Mouse (Mus musculus) bone marrow, adult 2 months (tissue): ENCODE results near the gene Gpx4. TPM values are rescaled to one million over a fixed set of nuclear protein-coding genes. Genes with fewer than 3 reads are reported as not detected.

ENCODE experiments used
- H3K27ac ChIP-seq: fragments of 200-500 bp; 2 replicates; pipeline ENCODE4 v1.5.1; 2012; ENCODE audit warnings: low read depth, mild to moderate bottlenecking, control low read depth, inconsistent platforms, low read length; ENCODE audit not compliant: control insufficient read depth, poor library complexity, insufficient read depth
- H3K4me1 ChIP-seq: fragments of 200-500 bp; 2 replicates; pipeline ENCODE4 v1.6.1; 2011; ENCODE audit warnings: low read length; ENCODE audit not compliant: control insufficient read depth, insufficient read depth
- H3K4me3 ChIP-seq: fragments of 200-500 bp; replicated peaks from 2 replicates; pipeline ENCODE3; 2011; ENCODE audit warnings: mild to moderate bottlenecking, low read depth, low read length, control low read depth; ENCODE audit not compliant: control insufficient read depth
- CTCF ChIP-seq: fragments of 200-500 bp; IDR thresholded peaks from 2 replicates; pipeline ENCODE4 v1.5.1; 2011; ENCODE audit warnings: low read length, control low read depth; ENCODE audit not compliant: control insufficient read depth, insufficient read depth
- POLR2A ChIP-seq: fragments of 200-500 bp; IDR thresholded peaks from 2 replicates; pipeline ENCODE4 v1.6.1; 2011; ENCODE audit warnings: low read depth, mild to moderate bottlenecking, control low read depth, low read length, borderline replicate concordance; ENCODE audit not compliant: control insufficient read depth
- WGBS: fragments of 180-500 bp; shearing (Covaris S2); methylation state at CpG from one replicate; pipeline ENCODE4 v1.1.7; 2018; 5-methylcytosine and 5-hydroxymethylcytosine counted together
- polyA plus RNA-seq: library from polyadenylated mRNA; stranded (reverse); fragments of >200 nt; gene quantifications from 2 replicates; pipeline ENCODE4 v1.2.4, GENCODE M21; 2011; ENCODE audit warnings: low replicate concordance; ENCODE audit not compliant: missing spikeins, insufficient read depth, insufficient read length

The Gpx4 gene
- polyA plus RNA-seq, 1 experiment, result 2,392 TPM

- peak overlapping the region; percentile 43 for H3K27ac ChIP-seq
- peaks cover 7% of the 10 kb centered on the region; the same call in 1 of the 2 replicates for H3K4me1 ChIP-seq
- TF ChIP-seq POLR2A, result peak; percentile 30; the same call in 1 of the 2 replicates
- TF ChIP-seq CTCF, result peak; percentile 58
- WGBS, result 69% methylated on average over 28 of the region's 28 CpGs
- no peak overlapping the region for H3K4me3 ChIP-seq
Measured at GRCm38 (mm10) chr10:80014484-80015290, 32.3 kb upstream of the Gpx4 start.

DNA sequence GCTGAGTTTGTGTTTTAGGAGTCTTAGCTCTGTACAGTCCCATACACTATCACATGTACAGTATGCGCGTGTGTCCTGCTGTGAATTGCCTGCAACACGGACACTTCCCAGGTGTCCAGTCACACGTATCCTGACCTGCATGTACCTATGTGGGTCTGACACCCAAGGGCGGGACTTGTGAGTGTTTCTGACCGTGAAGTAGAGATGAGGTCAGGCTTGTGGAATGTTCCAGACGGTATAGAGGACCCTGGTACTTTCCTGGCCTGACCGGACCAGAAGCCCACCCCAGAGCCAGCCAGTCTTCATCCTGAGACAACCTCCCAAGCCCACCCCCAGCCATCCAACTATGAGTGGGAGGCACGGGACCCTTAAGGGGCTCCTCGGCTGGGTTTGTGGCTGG, 31.4 kb upstream of the Gpx4 start:
- TF ChIP-seq POLR2A (no peak), CTCF (no peak)
- Histone ChIP-seq H3K4me1 (peaks cover 7% of the 10 kb centered on the region; the same call in 1 of the 2 replicates), H3K27ac (peak overlapping the region; percentile 60; the same call in 1 of the 2 replicates), H3K4me3 (no peak overlapping the region)
- 88% methylated on average over 10 of the region's 10 CpGs for WGBS

GRCm38 (mm10) chr10:80016511-80016910, 30.5 kb upstream of the Gpx4 start, which contains the start of gene Arhgap45:
Gene Arhgap45 (plus strand): TSS chr10:80016653.
- peaks cover 7% of the 10 kb centered on the region; the same call in 1 of the 2 replicates for H3K4me1 ChIP-seq
- 4% methylated on average over 11 of the region's 11 CpGs for WGBS
- H3K4me3 ChIP-seq, result peak within 1 kb of the TSS; percentile 92
- TF ChIP-seq CTCF, result no peak
- TF ChIP-seq POLR2A, result peak; percentile 82
- peak within 1 kb of the TSS; percentile 98 for H3K27ac ChIP-seq

DNA sequence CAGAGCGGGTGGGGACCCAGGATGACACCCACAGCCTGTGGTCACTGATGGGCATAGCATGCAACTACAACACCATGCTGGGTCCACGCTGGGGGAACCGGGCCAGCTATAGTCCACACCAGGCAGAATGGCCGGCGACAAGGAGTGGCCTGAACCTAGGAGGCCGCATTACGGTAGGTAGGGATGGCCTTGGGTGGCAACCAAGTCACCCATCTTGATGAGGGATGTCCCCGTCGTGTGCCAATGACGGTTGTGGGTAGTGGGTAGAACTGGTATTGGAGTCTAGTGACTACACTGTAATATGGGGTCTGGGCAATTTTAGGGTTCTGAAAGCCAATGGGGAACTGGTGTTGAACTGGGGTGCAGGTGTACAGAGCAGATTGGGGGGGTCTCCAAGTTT, 30.0 kb upstream of the Gpx4 start:
- Histone ChIP-seq H3K4me1 (peaks cover 7% of the 10 kb centered on the region), H3K4me3 (peak overlapping the region; percentile 92), H3K27ac (peak overlapping the region; percentile 89)
- 3% methylated on average over 10 of the region's 10 CpGs for WGBS
- TF ChIP-seq CTCF (no peak), POLR2A (no peak)

- Histone ChIP-seq H3K4me3 (peak overlapping the region; percentile 92), H3K4me1 (peaks cover 8% of the 10 kb centered on the region), H3K27ac (peak overlapping the region; percentile 98)
- no peak for TF ChIP-seq POLR2A
- TF ChIP-seq CTCF, result no peak
- 4% methylated on average over 3 of the region's 3 CpGs for WGBS
Measured at GRCm38 (mm10) chr10:80017361-80017760, 29.6 kb upstream of the Gpx4 start.

DNA sequence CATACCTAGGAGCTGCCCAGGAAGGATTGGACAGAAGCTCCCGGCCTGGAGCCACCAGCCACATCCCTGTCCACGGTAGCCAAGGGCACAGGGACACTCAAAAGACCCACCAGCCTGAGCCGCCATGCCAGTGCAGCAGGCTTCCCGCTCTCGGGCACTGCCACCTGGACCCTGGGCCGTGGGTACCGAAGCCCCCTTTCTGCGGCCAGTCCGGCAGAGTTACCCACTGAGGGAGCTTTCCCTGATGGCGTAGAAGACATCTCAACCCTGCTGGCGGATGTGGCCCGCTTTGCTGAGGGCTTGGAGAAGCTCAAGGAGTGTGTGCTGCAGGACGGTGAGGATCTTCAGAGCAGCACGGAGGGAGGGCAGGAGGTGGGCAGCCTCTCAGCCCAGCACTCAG, 29.2 kb upstream of the Gpx4 start:
- Histone ChIP-seq H3K4me3 (peak overlapping the region; percentile 81), H3K4me1 (peaks cover 8% of the 10 kb centered on the region), H3K27ac (peak overlapping the region; percentile 98)
- 7% methylated on average over 14 of the region's 14 CpGs for WGBS
- TF ChIP-seq CTCF (0 out of 2 replicates have a peak, but pooled peaks have one; percentile 17), POLR2A (no peak; the same call in 1 of the 2 replicates)

GRCm38 (mm10) chr10:80018739-80019297, 28.1 kb upstream of the Gpx4 start:
- Histone ChIP-seq H3K4me3 (peak overlapping the region; percentile 82), H3K27ac (peak overlapping the region; percentile 92), H3K4me1 (peaks cover 8% of the 10 kb centered on the region)
- 0 out of 2 replicates have a peak, but pooled peaks have one; percentile 13 for TF ChIP-seq CTCF
- peak; percentile 40; the same call in 1 of the 2 replicates for TF ChIP-seq POLR2A
- WGBS, result 6% methylated on average over 15 of the region's 15 CpGs

DNA sequence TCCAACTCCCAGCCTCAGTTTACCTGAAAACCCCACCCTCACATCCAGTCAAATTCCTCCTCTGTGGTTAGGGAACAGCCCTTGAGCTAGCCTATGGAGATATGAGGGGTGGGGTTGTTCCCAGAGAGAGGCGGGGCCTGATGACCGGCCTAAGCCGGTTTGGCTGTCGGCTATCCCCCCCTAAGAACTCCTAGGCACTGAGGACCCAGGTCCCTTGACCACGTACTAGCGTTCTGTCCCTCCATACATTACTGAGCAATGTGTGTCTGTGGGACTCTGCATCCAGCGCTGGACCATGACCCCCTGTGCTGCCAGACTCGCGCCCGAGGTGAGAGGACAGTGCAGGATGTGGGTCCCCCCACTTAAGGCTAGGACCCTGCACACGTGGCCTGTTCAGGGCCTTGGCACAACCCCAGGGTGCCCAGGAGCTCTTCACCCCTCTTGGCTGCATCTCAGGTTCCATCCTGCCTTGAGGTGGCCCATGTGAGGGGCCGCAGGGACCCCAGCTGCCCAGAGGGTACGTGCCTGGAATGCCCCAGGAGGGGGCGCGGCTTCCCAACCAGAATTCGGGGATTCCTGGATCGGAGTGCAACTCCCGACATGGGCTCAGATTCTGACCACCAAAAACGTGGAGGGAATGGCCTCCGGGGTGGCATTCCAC, 27.4 kb upstream of the Gpx4 start:
- Histone ChIP-seq H3K4me3 (peak overlapping the region; percentile 60), H3K4me1 (peaks cover 10% of the 10 kb centered on the region), H3K27ac (peak overlapping the region; percentile 92)
- WGBS, result 73% methylated on average over 20 of the region's 20 CpGs
- TF ChIP-seq CTCF (no peak), POLR2A (no peak)
